Mouse (Mus musculus) heart, embryonic 15.5 days (tissue): ENCODE data around the gene Tmem35b. TPM values are rescaled to one million over a fixed set of nuclear protein-coding genes. Genes with fewer than 3 reads are reported as not detected.

Experiments
- ATAC-seq: fragments of 200-750 bp; cut with Nextera tagmentation; replicated peaks from 2 replicates; pipeline ENCODE4 v1.8.0; 2017; ENCODE audit warnings: low read depth, moderate TSS enrichment; ENCODE audit not compliant: insufficient number of reproducible peaks, insufficient read depth, low FRiP score
- H3K27ac ChIP-seq: fragments of 300-500 bp; sonication (generic); 2 replicates; pipeline ENCODE4 v1.5.1; 2015; ENCODE audit warnings: mild to moderate bottlenecking, inconsistent platforms
- H3K27me3 ChIP-seq: fragments of 300-500 bp; sonication (generic); 2 replicates; pipeline ENCODE4 v1.6.1; 2015; ENCODE audit warnings: inconsistent platforms
- H3K36me3 ChIP-seq: fragments of 300-500 bp; sonication (generic); 2 replicates; pipeline ENCODE4 v1.6.1; 2015; ENCODE audit warnings: mild to moderate bottlenecking, inconsistent platforms
- H3K4me1 ChIP-seq: fragments of 300-500 bp; sonication (generic); replicated peaks from 2 replicates; pipeline ENCODE4 v1.6.1; 2015; ENCODE audit warnings: inconsistent platforms
- H3K4me2 ChIP-seq: fragments of 300-500 bp; sonication (generic); 2 replicates; pipeline ENCODE4 v1.6.1; 2015; ENCODE audit warnings: inconsistent platforms, mild to moderate bottlenecking, moderate library complexity
- H3K4me3 ChIP-seq: fragments of 300-500 bp; sonication (generic); 2 replicates; pipeline ENCODE4 v1.5.1; 2015; ENCODE audit warnings: mild to moderate bottlenecking, inconsistent platforms
- H3K9ac ChIP-seq: fragments of 300-500 bp; sonication (generic); 2 replicates; pipeline ENCODE4 v1.6.1; 2015; ENCODE audit warnings: mild to moderate bottlenecking, inconsistent platforms
- H3K9me3 ChIP-seq: fragments of 300-500 bp; sonication (generic); replicated peaks from 2 replicates; pipeline ENCODE4 v1.6.1; 2016; ENCODE audit warnings: inconsistent platforms
- WGBS: fragments of 180-500 bp; shearing (Covaris S2); methylation state at CpG from one replicate; pipeline ENCODE4 v1.1.7; 2015; ENCODE audit warnings: mixed read lengths; 5-methylcytosine and 5-hydroxymethylcytosine counted together
- polyA plus RNA-seq: library from polyadenylated mRNA; unstranded; fragments of >200 nt; fragmentation: Nextera tagmentation; extraction: Ambion mirVana; gene quantifications from 2 replicates; pipeline ENCODE4 v1.2.1, GENCODE M21; 2015

Gene Tmem35b
- polyA plus RNA-seq, 1 experiment from 2014 or later, result 11.8 TPM

DNA sequence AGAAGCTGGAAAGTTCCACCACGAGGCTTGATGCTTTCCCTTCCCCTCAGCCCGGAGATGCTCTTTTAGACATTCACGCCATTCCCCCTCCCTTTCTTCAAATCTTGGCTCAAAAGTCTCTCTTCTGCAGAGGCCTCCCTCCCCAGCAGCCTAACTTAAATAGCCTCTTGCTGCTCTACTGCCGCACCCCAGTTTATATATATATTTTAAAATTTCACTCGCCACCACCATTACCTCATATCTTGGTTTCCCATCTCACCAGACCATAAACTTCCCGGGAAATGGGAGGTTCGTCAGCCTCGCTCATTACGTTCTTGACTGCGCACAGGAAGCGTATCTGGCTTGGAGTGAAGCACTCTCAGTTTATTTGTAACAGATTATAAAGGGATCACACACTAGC, 54.5 kb downstream of the Tmem35b start:
- Histone ChIP-seq H3K4me2 (no peak overlapping the region), H3K27ac (no peak overlapping the region), H3K4me1 (no peaks in the 10 kb centered on the region), H3K9ac (no peak overlapping the region), H3K27me3 (peaks cover 44% of the 10 kb centered on the region), H3K36me3 (no peaks in the 10 kb centered on the region), H3K9me3 (no peaks in the 10 kb centered on the region), H3K4me3 (no peak overlapping the region)
- ATAC-seq, result no peak
- WGBS, result 71% methylated on average over 11 of the region's 11 CpGs

DNA sequence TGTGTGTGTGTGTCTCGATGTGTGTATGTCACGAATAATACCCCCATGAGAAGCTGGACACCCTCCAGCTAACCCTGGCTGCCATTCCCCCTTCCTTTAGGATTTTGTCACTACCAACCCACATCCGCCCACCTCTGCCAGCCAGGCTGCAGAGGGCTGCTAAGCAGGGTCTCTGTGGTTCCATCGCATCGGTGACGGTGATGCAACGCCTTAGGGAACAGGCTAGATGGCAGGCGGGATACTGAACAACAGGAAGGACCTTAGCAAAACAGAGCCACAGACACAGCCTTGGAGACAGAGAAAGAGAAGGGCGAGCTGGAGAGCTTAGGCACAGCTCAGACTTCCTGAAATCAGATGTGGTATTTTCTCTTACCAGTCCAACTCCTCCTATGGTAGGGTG, 55.2 kb downstream of the Tmem35b start:
- Histone ChIP-seq H3K4me3 (no peak overlapping the region), H3K4me2 (no peak overlapping the region), H3K9ac (no peak overlapping the region), H3K36me3 (no peaks in the 10 kb centered on the region), H3K9me3 (no peaks in the 10 kb centered on the region), H3K27me3 (peaks cover 39% of the 10 kb centered on the region), H3K4me1 (no peaks in the 10 kb centered on the region), H3K27ac (no peak overlapping the region)
- ATAC-seq, result no peak
- WGBS, result 49% methylated on average over 9 of the region's 9 CpGs

Other genes with a start within 250 kb of the Tmem35b start
- gene Zmym4, start 155.6 kb upstream of the Tmem35b start, polyA plus RNA-seq, result 12.0 and 12.4 TPM in 2 replicates
- 42.1 and 43.2 TPM in 2 replicates for gene Sfpq, start 102.4 kb upstream of the Tmem35b start, polyA plus RNA-seq
- 9.1 and 13.0 TPM in 2 replicates for gene Zmym1, start 62.5 kb upstream of the Tmem35b start, polyA plus RNA-seq
- gene Zmym6, start 46.3 kb upstream of the Tmem35b start, polyA plus RNA-seq, result 11.2 and 12.9 TPM in 2 replicates
- 0.40 and 0.84 TPM in 2 replicates for gene Dlgap3, start 45.5 kb downstream of the Tmem35b start, polyA plus RNA-seq
- 52.0 and 60.7 TPM in 2 replicates for gene Smim12, start 120.1 kb downstream of the Tmem35b start, polyA plus RNA-seq
- gene Gja4, start 190.3 kb downstream of the Tmem35b start, polyA plus RNA-seq, result 30.8 and 38.1 TPM in 2 replicates
- 0.08 and 0.42 TPM in 2 replicates for gene Gjb3, start 207.2 kb downstream of the Tmem35b start, polyA plus RNA-seq
- 0.09 TPM in 1 of 2 replicates, not detected in the other for gene Gjb4, start 230.4 kb downstream of the Tmem35b start, polyA plus RNA-seq
- 0.34 and 0.39 TPM in 2 replicates for gene Gjb5, start 234.5 kb downstream of the Tmem35b start, polyA plus RNA-seq